Mouse (Mus musculus): ENCODE results near the gene Itga10. TPM values are rescaled to one million over a fixed set of nuclear protein-coding genes. Genes with fewer than 3 reads are reported as not detected.
"Not testable (repeated sequence)": the region's sequence is repeated elsewhere in the genome, so short reads cannot be mapped to it uniquely, and the experiment has no call there.

Gene Itga10
- polyA plus RNA-seq, 2 experiments from 2014 or later = 0.19 to 0.42 TPM

DNA sequence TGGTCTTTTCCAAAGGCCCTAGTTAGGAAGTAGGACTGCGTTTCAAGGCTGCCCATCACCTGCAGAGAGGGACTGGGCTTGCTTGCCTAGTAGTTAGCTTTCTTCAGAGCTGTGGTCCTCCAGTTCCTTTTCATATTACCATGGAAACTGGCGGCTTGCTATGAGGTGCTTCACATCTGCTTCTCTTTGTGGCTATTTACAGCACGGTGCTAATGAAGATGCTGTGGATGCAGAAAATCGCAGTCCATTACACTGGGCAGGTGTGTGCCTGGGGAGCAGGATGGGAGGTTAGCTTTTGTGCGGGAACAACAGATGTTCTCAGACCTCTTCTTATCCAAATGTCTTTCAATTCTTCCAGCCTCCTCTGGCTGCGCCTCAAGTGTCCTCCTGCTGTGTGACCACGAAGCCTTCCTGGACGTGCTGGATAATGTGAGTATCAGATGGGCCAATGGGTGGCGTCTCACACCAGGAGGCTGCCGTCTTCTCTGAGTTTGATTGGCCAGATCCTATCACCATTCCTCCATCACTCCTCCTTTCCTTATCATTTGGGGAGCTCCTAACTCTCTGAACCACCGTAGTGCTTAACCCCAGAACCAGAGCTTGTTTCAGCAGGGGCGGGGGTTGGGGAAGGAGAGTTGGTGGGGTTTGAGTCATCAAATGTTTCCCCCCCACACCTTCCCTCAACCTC, 35.0 kb downstream of the Itga10 start:
- no peak for ATAC-seq

DNA sequence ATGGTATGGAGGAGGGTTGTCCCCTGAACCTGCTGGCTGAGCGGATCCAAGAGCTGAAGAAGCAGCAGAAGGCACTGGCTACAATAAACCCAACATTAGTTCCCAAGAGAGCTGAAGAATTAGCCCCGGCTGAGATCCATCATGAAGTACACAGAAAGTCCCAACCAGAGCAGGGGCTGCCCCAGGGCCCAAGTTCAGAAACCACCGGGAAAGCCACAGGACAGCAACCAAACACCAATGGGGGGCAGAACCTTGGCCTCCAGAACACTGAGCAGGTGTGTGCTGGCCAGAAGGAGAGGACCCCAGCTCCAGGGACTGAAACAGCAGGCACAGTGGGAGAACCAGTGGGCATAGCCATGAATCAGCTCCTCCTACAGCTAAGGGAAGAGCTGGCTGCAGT, 38.1 kb downstream of the Itga10 start:
- no peak for ATAC-seq

DNA sequence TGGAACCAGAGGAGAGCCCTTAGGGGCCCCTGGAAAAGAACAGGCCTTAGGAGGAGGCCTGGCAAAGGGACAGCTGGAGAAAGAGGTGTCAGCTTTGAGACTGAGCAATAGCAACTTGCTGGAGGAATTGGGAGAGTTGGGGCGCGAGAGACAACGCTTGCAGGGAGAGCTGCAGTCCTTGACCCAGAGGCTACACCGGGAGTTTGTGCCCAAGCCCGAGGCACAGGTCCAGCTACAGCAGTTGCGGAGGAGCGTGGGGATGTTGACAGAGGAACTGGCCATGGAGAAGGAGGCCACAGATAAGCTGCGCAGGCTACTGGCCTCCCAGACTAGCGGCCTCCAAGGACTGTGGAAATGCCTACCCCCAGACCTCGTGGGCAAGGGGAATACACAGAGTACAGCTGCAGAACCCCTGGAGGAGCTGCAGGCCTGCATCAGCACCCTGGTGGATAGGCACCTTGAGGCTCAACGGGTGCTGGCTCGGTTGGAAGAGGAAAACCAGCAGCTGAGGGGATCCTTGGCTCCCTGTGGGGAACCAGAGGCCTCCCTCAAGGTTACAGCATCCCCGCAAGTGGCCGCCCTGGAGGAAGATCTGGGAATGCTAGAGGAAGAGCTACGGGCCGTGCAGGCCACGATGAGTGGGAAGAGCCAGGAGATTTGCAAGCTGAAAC, 38.9 kb downstream of the Itga10 start:
- no peak for ATAC-seq

DNA sequence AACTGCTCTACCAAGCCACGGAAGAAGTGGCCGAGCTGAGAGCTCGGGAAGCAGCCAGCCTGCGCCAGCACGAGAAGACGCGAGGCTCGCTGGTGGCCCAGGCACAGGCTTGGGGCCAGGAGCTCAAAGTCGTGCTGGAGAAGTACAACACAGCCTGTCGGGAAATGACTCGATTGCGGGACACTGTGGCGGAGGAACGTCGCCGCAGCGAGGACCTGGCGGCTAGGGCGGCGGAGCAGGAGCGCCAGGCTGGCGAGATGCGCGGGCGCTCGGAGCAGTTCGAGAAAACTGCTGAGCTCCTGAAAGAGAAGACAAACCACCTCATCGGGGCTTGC, 39.4 kb downstream of the Itga10 start:
- no peak for ATAC-seq

DNA sequence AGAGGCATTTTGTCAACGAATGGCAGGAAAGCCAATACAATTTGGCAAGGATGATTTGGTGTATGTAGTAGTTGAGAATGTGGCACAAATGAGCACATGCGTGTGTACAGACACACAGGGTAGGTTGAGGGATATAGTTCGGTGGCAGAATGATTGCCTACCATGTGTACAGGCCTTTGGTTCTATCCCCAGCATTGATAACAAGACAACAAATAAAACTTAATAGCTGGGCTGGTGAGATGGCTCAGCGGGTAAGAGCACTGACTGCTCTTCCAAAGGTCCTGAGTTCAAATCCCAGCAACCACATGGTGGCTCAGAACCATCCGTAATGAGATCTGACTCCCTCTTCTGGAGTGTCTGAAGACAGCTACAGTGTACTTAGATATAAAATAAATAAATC, 40.7 kb downstream of the Itga10 start:
- ATAC-seq = not testable (repeated sequence)

DNA sequence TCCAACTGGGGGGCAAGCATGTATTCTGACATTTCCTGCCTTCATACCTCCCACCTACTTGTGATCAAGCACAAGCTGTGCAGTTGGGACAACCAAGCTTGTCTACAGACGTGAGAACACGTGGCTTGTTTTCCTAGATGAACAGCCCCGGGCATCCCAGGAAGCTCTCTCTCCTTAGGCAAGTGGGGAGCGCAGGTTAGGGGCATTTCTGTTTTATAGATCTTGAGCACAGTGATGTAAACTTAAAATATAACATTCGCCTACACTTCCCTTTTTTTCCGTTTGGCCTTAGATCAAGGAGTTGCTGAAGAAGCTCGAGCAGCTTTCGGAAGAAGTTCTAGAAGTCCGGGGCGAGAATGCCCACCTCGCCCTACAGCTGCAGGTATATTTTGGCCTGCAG, 43.5 kb downstream of the Itga10 start:
- no peak for ATAC-seq

DNA sequence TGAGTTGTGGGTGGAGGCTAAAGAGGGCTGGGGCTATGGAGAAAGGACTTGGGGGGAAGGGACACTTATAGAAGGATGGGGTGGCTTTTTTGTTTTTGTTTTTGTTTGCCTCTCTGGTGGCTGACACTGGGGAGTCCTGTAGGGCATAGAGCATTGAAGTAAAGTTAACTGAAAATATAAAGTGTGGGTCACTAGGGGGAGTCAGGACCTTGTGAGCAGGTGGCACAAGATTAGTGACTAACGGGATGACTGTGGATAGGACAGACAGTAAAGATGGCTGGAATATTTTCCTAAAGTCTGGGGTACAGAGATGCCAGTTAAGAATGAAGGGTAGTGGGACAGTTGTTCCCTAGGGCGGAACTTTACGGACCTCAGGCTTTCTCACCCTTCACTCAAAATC, 44.9 kb downstream of the Itga10 start:
- no peak for ATAC-seq

DNA sequence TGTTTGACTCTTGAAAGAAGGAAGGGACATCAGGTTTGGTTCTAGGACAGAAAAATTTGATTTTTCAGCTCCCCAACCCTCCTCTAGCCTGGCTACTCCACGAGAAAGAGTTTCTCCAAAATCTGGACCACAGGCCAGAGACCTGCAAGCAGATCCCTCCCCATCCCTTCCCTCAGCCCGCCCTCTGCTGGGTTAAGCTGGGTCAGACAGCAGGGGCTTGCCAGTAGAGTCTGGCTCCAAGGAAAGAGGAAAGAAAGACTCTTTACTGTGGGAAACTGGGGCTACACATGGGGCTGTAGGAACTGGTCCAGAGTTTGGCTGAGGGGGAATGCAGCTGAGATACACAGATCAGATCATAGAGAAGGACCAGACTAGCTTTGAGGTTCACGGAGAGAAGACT, 47.1 kb downstream of the Itga10 start:
- ATAC-seq = no peak

DNA sequence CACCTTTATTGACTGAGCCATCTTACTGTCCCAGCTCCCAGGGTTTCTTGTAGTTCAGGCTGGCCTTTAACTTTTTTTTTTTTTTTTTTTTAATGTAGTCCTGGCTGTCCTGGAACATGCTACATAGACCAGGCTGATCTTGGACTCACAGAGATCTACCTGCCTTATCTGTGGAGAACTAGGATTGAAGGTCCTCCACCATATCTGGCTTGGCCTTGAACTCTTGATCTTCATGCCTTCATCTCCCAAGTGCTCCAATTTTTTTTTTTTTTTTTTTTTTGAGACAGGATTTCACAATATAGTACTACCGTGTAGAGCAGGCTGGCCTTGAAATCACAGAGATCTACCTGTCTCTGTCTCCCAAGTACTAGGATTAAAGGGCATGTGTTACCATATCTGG, 48.2 kb downstream of the Itga10 start:
- no peak for ATAC-seq

DNA sequence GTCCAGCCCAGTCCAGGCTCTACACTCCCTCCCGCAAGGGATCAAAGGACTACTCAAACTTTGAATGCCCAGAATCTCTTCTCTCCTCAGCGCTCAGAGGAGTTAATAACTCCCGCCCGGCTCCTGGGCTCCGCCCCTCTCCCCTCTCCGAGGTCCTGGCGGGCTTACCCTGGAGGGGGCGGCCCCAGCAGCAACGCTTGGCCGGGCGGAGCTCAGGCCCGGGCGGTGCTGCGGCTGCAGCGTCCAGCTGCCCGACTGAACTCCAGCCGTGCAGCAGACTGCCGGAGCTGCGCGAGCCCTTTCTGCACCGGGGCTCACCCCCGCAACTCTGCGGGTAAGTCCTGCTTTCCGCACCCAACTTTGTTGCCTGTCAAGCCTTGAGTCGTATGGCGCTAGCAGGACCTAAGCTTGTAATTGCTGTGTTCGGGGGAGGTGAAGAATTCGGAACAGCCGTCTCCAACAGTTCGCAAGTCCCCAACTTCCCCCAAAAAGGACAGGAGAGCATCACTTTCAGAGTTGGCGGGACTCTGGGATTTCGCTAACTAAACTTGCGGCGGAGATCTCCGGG, 50.9 kb downstream of the Itga10 start, which contains the start of gene Pias3:
Gene Pias3, plus strand, starts transcription at position 187 of the 568 bp plus-strand sequence.
- peak; percentile 53 for ATAC-seq

DNA sequence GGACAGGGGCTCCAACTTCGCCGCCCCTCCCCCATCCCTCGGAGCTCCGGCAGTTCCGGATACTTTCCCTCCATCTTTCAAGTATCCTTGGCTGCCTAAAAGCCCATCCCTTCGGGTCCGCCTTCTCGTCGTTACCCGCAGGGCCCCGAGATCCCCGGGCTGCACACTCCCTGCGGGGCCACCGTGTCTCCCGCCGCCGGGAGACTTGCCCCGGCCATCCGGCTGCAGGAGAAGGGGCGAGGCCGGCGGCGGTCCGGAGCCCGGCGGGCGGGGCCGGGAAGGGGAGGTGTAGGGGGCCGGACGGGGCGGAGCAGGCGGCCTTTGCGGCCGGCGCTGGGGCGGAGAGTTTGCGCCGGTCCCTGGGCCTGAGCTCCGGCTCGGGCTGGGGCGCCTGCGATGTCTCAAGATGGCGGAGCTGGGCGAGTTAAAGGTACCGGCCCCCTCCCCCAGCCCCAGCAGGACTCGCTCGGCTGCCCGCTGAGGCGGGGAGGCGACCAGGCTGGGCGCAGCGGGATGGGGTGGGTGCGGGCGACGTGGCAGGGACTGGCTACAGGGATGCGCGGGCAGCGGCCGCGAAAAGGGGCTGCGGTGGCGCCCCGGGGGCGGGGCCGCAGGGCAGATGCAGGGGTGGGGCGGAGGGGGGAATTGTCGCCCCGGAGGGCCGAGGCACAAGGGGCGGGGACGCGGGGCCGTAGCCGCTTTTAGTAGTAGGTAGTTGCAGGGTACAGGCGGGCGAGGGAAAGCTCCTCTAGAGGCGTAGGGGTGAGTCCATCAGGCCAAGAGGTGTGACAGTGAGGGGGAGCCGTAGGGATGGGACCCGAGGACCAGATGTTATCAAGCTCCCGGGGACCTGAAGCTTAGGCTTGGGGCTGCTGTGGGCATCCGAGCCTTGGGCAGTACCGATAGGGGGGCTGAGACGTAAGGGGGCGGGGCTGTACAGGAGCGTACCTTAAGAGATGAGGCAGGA, 51.7 kb downstream of the Itga10 start:
- peak; percentile 70 for ATAC-seq

DNA sequence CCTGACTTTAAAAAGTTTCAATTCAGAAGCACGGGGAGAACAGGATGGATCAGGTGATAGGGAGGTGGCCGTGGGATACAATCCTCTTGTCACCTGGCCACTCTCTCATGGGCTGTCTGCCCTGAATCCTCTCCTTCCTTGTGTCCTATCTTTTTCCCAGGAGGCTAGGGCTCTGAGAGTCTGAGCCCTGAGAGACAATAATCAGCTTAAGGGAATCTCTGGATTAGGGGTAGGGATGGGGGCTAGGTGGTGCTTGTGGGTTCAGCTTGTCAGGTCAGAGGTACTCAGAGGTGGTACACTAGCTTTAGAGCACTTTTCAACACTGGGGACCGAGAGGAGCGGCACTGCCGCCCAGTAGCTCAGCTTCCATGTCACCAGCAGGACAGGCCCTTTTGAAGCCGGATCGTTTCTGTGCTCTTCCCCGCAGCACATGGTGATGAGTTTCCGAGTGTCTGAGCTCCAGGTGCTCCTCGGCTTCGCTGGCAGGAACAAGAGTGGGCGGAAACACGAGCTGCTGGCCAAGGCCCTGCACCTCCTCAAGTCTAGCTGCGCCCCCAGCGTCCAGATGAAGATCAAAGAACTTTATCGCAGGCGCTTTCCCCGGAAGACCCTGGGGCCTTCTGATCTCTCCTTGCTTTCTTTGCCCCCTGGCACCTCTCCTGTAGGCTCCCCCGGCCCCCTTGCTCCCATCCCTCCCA, 53.8 kb downstream of the Itga10 start:
- no peak for ATAC-seq

DNA sequence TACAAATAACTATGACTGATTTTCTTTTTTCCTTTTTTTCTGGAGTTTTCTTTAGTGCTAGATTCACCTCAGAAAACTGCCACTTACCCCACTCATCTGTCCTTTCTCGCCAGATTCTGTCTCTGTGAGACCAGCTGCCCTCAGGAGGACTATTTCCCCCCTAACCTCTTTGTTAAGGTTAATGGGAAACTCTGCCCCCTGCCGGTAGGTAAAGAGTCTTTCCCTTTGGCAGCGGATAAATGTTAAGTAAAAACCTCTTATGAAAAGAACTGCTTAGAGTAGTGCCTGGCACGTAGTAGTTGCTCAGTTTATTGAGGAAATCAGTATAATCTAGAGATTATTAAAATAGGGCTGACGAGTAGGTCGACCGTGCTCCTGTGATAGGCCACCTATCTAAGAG, 55.0 kb downstream of the Itga10 start:
- no peak for ATAC-seq

DNA sequence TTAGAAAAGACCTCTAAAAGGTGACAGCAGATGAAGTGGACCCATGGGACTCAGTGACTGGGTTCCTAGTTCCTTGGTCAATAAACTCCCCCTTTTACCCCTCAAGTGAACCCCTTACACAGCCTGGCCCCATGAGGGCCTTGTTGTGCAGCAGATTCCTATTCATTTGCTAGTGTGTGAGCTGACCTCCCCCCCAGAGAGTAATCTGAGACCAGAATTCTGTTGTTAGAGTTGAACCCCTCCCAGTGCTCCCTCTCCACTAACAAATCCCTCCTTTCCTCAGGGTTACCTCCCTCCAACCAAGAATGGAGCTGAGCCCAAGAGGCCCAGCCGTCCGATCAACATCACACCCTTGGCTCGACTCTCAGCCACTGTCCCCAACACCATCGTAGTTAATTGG, 55.6 kb downstream of the Itga10 start:
- no peak for ATAC-seq

DNA sequence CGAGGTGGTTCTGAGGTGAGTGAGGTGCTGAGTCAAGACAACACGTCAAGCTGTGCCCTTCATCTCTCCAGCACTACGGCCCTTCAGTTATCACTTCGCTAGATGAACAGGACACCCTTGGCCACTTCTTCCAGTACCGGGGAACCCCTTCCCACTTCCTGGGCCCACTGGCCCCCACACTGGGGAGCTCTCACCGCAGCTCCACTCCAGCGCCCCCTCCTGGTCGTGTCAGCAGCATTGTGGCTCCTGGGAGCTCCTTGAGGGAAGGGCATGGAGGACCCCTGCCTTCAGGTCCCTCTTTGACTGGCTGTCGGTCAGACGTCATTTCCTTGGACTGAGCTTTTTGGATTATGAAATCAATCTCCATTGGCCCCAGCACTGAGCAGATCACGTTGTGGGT, 59.4 kb downstream of the Itga10 start:
- no peak for ATAC-seq

DNA sequence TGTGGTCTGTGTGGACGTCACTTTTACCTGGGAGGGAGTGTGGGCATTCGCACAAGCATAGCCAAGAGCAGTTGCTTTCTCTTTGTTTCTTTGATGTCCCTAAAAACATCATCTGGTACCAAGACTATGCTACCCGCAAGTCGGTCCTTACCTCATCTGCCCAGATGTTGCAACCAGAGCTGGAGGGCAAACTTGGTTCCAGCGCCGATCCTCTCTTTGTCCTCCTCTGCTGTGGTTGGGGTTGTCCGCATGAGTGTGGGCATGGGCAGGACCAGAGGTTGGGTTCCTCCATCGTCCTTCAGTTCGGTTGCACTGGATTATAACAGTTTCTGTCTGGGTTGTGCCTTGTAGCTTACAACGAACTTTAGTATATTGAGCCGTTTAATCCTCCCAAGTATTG, 60.8 kb downstream of the Itga10 start:
- no peak for ATAC-seq

DNA sequence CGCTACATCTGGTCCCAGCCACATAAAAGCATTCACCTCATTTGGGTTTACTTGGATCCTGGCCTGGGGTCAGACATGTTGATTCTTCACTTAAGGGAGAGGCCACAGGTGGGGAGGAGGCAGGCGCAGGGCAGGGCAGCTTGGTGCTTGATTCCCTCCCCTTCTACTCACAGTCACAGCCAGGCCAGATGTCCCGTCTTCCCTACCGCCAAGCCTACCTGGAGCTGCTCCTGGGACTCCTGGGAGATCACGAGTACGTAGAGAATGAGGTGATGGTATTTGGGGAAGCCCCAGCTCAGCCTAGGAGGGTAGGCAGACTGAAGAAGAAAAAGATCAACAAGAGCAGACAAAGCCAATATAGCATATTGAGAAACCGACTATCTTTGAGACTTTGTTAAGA, 61.6 kb downstream of the Itga10 start:
- ATAC-seq = no peak

DNA sequence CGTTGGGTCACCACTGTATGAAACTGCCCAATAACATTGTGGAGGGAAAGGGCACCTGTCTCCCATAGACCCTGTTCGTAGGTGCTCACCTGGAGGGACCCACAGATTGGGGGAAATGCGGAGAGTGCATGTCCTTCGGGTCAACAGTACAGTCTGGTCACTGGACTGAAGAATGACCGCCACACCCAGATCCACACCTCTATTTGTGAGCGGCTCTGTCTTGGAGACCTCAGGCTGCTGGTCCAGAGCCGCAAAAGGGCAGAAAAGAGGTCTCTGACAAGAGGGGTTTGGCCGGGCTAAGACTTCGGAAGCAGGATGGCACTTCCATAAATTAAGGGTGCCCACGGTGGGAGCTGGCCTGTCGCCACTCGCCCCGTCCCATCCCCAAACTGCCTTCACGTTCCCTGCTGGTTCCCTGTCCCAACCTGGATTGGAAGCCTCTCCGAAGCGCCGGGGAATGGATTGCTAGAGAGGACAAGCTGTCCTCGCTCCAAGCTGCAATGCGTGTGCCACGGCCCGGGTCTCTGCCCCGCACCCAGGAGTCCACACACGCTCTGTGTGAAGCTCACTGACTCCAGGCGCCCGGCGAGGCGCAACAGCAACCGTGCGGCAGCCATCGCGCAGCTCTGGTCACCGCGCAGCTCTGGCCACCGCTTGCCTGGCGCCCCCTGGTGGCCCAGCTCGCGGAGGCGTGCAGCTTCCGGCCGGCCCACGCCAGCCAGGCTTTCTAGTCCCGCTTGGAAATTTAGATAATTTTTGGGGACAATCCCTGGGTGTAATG, 62.7 kb downstream of the Itga10 start, which contains the start of gene Nudt17:
Gene Nudt17, minus strand, starts transcription at position 660 of the 781 bp plus-strand sequence.
- peak; percentile 77 for ATAC-seq

DNA sequence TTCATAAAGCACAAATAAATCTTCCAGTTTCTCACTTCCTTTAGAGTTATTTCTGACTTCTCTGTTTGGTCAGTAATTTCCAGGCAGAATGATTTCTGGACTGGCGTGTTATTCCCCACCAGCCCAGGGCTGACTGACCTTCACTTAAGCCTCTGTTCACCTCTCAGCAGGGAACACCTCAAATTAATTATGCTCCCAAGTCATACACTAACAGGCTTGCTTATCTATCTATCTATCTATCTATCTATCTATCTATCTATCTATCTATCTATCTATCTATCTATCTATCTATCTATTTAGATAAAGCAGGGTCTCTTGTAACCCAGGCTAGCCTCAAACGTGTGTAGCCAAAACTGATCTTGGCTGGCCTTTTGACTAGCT, 63.3 kb downstream of the Itga10 start:
- ATAC-seq = no peak
